Mouse (Mus musculus) stomach, embryonic 14.5 days (tissue): ENCODE results near the gene Gstt2. TPM values are rescaled to one million over a fixed set of nuclear protein-coding genes. Genes with fewer than 3 reads are reported as not detected.
A peak's percentile ranks its signal among the peaks of the same experiment; 100 is the strongest.
"Not testable (repeated sequence)": the region's sequence is repeated elsewhere in the genome, so short reads cannot be mapped to it uniquely, and the experiment has no call there.

ENCODE experiments used
- ATAC-seq: fragments of 200-750 bp; cut with Nextera tagmentation; 2 replicates; pipeline ENCODE4 v1.8.0; 2017; ENCODE audit warnings: low read depth, moderate TSS enrichment; ENCODE audit not compliant: insufficient number of reproducible peaks, insufficient read depth, low FRiP score
- H3K27ac ChIP-seq: fragments of 300-500 bp; sonication (generic); 2 replicates; pipeline ENCODE4 v1.5.1; 2014; ENCODE audit warnings: mild to moderate bottlenecking, low read length, moderate library complexity, mixed read lengths
- H3K27me3 ChIP-seq: fragments of 300-500 bp; sonication (generic); 2 replicates; pipeline ENCODE4 v1.6.1; 2014; ENCODE audit warnings: low read length, control low read depth, mixed read lengths; ENCODE audit not compliant: control insufficient read depth, insufficient read depth
- H3K36me3 ChIP-seq: fragments of 300-500 bp; sonication (generic); 2 replicates; pipeline ENCODE4 v1.6.1; 2014; ENCODE audit warnings: mild to moderate bottlenecking, control low read depth, low read length, moderate library complexity, mixed read lengths; ENCODE audit not compliant: control insufficient read depth, insufficient read depth
- H3K4me1 ChIP-seq: fragments of 300-500 bp; sonication (generic); 2 replicates; pipeline ENCODE4 v1.6.1; 2014; ENCODE audit warnings: low read length, control low read depth, mixed read lengths; ENCODE audit not compliant: control insufficient read depth, insufficient read depth
- H3K4me2 ChIP-seq: fragments of 300-500 bp; sonication (generic); replicated peaks from 2 replicates; pipeline ENCODE4 v1.6.1; 2014; ENCODE audit warnings: low read depth, low read length, control low read depth
- H3K4me3 ChIP-seq: fragments of 300-500 bp; sonication (generic); 2 replicates; pipeline ENCODE4 v1.5.1; 2014; ENCODE audit warnings: low read depth, low read length, control low read depth
- H3K9ac ChIP-seq: fragments of 300-500 bp; sonication (generic); replicated peaks from 2 replicates; pipeline ENCODE4 v1.6.1; 2014; ENCODE audit warnings: low read depth, mild to moderate bottlenecking, control low read depth, low read length, moderate library complexity, mixed read lengths
- H3K9me3 ChIP-seq: fragments of 300-500 bp; sonication (generic); 2 replicates; pipeline ENCODE4 v1.6.1; 2016; ENCODE audit warnings: low read depth, low read length, control low read depth; ENCODE audit not compliant: control insufficient read depth
- WGBS: fragments of 180-500 bp; shearing (Covaris S2); extraction: QIAGEN DNeasy Blood & Tissue Kit; methylation state at CpG from one replicate; pipeline ENCODE4 v1.1.7; 2014; 5-methylcytosine and 5-hydroxymethylcytosine counted together
- polyA plus RNA-seq: library from polyadenylated mRNA; unstranded; fragments of >200 nt; fragmentation: Nextera tagmentation; extraction: Ambion mirVana; gene quantifications from 2 replicates; pipeline ENCODE4 v1.2.1, GENCODE M21; 2014

Gene Gstt2
- polyA plus RNA-seq, 1 experiment from 2014 or later = 43.5 TPM

- no peaks in the 10 kb centered on the region for H3K9me3 ChIP-seq
- H3K27me3 ChIP-seq = no peaks in the 10 kb centered on the region
- H3K36me3 ChIP-seq = no peaks in the 10 kb centered on the region
- no peak for ATAC-seq
- H3K4me2 ChIP-seq = no peak overlapping the region
- H3K4me1 ChIP-seq = peaks cover 14% of the 10 kb centered on the region; the same call in 1 of the 2 replicates
- no peak overlapping the region for H3K4me3 ChIP-seq
- no peak overlapping the region for H3K9ac ChIP-seq
- no peak overlapping the region for H3K27ac ChIP-seq
- 85% methylated on average over 3 of the region's 3 CpGs for WGBS
Measured at GRCm38 (mm10) chr10:75878836-75879235, 41.6 kb upstream of the Gstt2 start.

GRCm38 (mm10) chr10:75873543-75874170 lies 36.4 kb upstream of the Gstt2 start:
- 0 out of 2 replicates have a peak, but pooled peaks cover 2% of the 10 kb centered on the region for H3K4me1 ChIP-seq
- no peak for ATAC-seq
- H3K27me3 ChIP-seq = no peaks in the 10 kb centered on the region
- 29% methylated on average over 10 of the region's 10 CpGs for WGBS
- H3K36me3 ChIP-seq = no peaks in the 10 kb centered on the region
- no peak overlapping the region for H3K4me3 ChIP-seq
- peak overlapping the region; percentile 54 for H3K4me2 ChIP-seq
- H3K9ac ChIP-seq = no peak overlapping the region
- no peak overlapping the region; the same call in 1 of the 2 replicates for H3K27ac ChIP-seq
- no peaks in the 10 kb centered on the region for H3K9me3 ChIP-seq

- H3K4me2 ChIP-seq = peak overlapping the region; percentile 54
- no peaks in the 10 kb centered on the region for H3K9me3 ChIP-seq
- 3% methylated on average over 11 of the region's 11 CpGs for WGBS
- H3K9ac ChIP-seq = no peak overlapping the region
- H3K27me3 ChIP-seq = no peaks in the 10 kb centered on the region
- peak overlapping the region; percentile 20 for H3K4me3 ChIP-seq
- peak; percentile 93 for ATAC-seq
- no peak overlapping the region; the same call in 1 of the 2 replicates for H3K27ac ChIP-seq
- 0 out of 2 replicates have a peak, but pooled peaks cover 2% of the 10 kb centered on the region for H3K4me1 ChIP-seq
- H3K36me3 ChIP-seq = no peaks in the 10 kb centered on the region
Measured at GRCm38 (mm10) chr10:75872915-75873542, 35.8 kb upstream of the Gstt2 start.

GRCm38 (mm10) chr10:75872025-75872914 lies 35.0 kb upstream of the Gstt2 start:
- Histone ChIP-seq H3K4me2 (peak overlapping the region; percentile 54), H3K27ac (no peak overlapping the region), H3K9me3 (no peaks in the 10 kb centered on the region), H3K4me1 (0 out of 2 replicates have a peak, but pooled peaks cover 2% of the 10 kb centered on the region), H3K27me3 (no peaks in the 10 kb centered on the region), H3K9ac (no peak overlapping the region), H3K36me3 (no peaks in the 10 kb centered on the region), H3K4me3 (peak overlapping the region; percentile 20; the same call in 1 of the 2 replicates)
- no peak for ATAC-seq
- WGBS = 38% methylated on average over 10 of the region's 10 CpGs

GRCm38 (mm10) chr10:75861587-75861986 lies 24.4 kb upstream of the Gstt2 start:
- no peaks in the 10 kb centered on the region for H3K27me3 ChIP-seq
- no peak overlapping the region for H3K4me2 ChIP-seq
- H3K9ac ChIP-seq = no peak overlapping the region
- WGBS = 83% methylated on average over 5 of the region's 5 CpGs
- no peaks in the 10 kb centered on the region for H3K9me3 ChIP-seq
- ATAC-seq = no peak
- H3K36me3 ChIP-seq = peaks cover 17% of the 10 kb centered on the region; the same call in 1 of the 2 replicates
- H3K27ac ChIP-seq = no peak overlapping the region
- H3K4me3 ChIP-seq = no peak overlapping the region
- peaks cover 10% of the 10 kb centered on the region; the same call in 1 of the 2 replicates for H3K4me1 ChIP-seq

GRCm38 (mm10) chr10:75860746-75861145 lies 23.5 kb upstream of the Gstt2 start:
- Histone ChIP-seq H3K36me3 (peaks cover 17% of the 10 kb centered on the region; the same call in 1 of the 2 replicates), H3K9ac (no peak overlapping the region), H3K9me3 (no peaks in the 10 kb centered on the region), H3K4me3 (0 out of 2 replicates have a peak overlapping the region, but pooled peaks have one; percentile 63), H3K27ac (peak overlapping the region; percentile 95), H3K4me1 (peaks cover 10% of the 10 kb centered on the region; the same call in 1 of the 2 replicates), H3K4me2 (peak overlapping the region; percentile 71), H3K27me3 (no peaks in the 10 kb centered on the region)
- no peak for ATAC-seq
- WGBS = 43% methylated on average over 7 of the region's 7 CpGs

GRCm38 (mm10) chr10:75859786-75860470 lies 22.7 kb upstream of the Gstt2 start, which contains the start of gene Mif:
Gene Mif (minus strand): TSS chr10:75860240.
- Histone ChIP-seq H3K4me3 (peak within 1 kb of the TSS; percentile 63), H3K4me1 (peaks cover 10% of the 10 kb centered on the region; the same call in 1 of the 2 replicates), H3K27ac (peak within 1 kb of the TSS; percentile 95), H3K36me3 (peaks cover 17% of the 10 kb centered on the region; the same call in 1 of the 2 replicates), H3K9ac (peak within 1 kb of the TSS; percentile 79), H3K4me2 (peak within 1 kb of the TSS; percentile 71)
- H3K9me3 ChIP-seq, H3K27me3 ChIP-seq: not testable (repeated sequence)
- ATAC-seq = peak; percentile 97
- WGBS = under 1% methylated on average over 44 of the region's 46 CpGs
